Mouse (Mus musculus) liver, embryonic 14.5 days (tissue): ENCODE results near the gene Angptl4.

Source experiments
- CTCF ChIP-seq: IDR thresholded peaks from 2 replicates; pipeline ENCODE4 v1.5.1; 2016; ENCODE audit warnings: antibody characterized with exemption, low read depth, control low read depth
- EP300 ChIP-seq: IDR thresholded peaks from 2 replicates; pipeline ENCODE4 v1.6.1; 2016; ENCODE audit warnings: antibody characterized with exemption, low read depth

DNA sequence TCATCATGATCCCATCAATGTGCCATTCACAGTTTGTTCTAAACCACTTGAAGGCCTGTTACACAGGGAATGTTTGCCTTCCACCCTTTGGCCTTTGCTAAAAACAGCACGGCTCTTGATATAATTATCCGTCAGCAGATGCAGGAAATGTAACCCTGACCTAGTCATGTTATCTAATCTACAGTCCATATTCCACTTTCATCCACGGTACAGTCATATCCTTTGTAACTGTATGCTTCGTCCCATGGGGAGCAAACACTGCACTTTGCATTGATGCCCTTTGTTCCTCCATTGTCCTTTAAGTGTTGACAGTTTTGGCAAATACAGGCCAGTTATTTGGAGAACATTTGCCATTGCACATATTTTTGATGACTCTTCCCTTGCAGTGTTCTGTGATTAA is 7.1 kb upstream of the Angptl4 start:
- TF ChIP-seq CTCF = no peak
- TF ChIP-seq EP300 = no peak
